Mouse (Mus musculus) gastrocnemius, postnatal 4 days (tissue): Measurements from ENCODE around the gene Fcgrt. TPM values are rescaled to one million over a fixed set of nuclear protein-coding genes. Genes with fewer than 3 reads are reported as not detected.

Source experiments
- microRNA-seq: library from miRNA; unstranded; fragments of <30 nt; microRNA quantifications from one replicate; pipeline ENCODE4 v1.2.0, GENCODE M21; 2021
- total RNA-seq, 2 experiments: library from RNA; stranded (reverse); gene quantifications; 2 replicates each; pipeline ENCODE4 v1.2.3; 2021

Gene Fcgrt
- total RNA-seq, 2 experiments from 2014 or later: 84.6 to 87.3 TPM

Small RNA genes lying within 50 kb of the gene (microRNA-seq; reads per million reads assigned to microRNA genes)
- gene Mir150 (85.5 reads per million, percentile 48 among the genes with 10 or more reads in this experiment), gene Mir5121 (11.4 reads per million, percentile 29 among the genes with 10 or more reads in this experiment)

Other genes starting within 250 kb of the Fcgrt start
- 10 to 100 TPM; 18.6 to 20.5 TPM for gene Pnkp, start 246.7 kb downstream of the Fcgrt start, total RNA-seq
- gene Ptov1, start 234.1 kb downstream of the Fcgrt start, total RNA-seq: 100 to 1,000 TPM; 332 to 346 TPM
- gene Med25, start 211.1 kb downstream of the Fcgrt start, total RNA-seq: 10 to 100 TPM; 63.8 to 67.6 TPM
- gene Fuz, start 207.8 kb downstream of the Fcgrt start, total RNA-seq: 10 to 100 TPM; 16.1 to 18.4 TPM
- gene Ap2a1, start 174.4 kb downstream of the Fcgrt start, total RNA-seq: 10 to 100 TPM; 84.8 to 88.9 TPM
- gene Tsks, start 160.6 kb downstream of the Fcgrt start, total RNA-seq: not detected
- gene Cpt1c, start 129.0 kb downstream of the Fcgrt start, total RNA-seq: 10 to 100 TPM; 10.3 to 10.8 TPM
- 100 to 1,000 TPM; 318 to 331 TPM for gene Prmt1, start 117.3 kb downstream of the Fcgrt start, total RNA-seq
- gene Irf3, start 106.2 kb downstream of the Fcgrt start, total RNA-seq: 10 to 100 TPM; 46.0 to 50.4 TPM
- 10 to 100 TPM; 21.5 to 22.0 TPM for gene Bcl2l12, start 105.1 kb downstream of the Fcgrt start, total RNA-seq
- 10 to 100 TPM; 74.1 to 76.0 TPM for gene Scaf1, start 87.5 kb downstream of the Fcgrt start, total RNA-seq
- 100 to 1,000 TPM; 119 to 123 TPM for gene Rras, start 85.9 kb downstream of the Fcgrt start, total RNA-seq
- 10 to 100 TPM; 63.9 to 65.2 TPM for gene Prr12, start 51.0 kb downstream of the Fcgrt start, total RNA-seq
- 10 to 100 TPM; 47.3 to 48.3 TPM for gene Nosip, start 41.4 kb downstream of the Fcgrt start, total RNA-seq
- gene Prrg2, start 41.2 kb downstream of the Fcgrt start, total RNA-seq: 10 to 100 TPM; 11.7 to 12.3 TPM
- gene Rcn3, start 11.6 kb downstream of the Fcgrt start, total RNA-seq: 100 to 1,000 TPM; 172 to 192 TPM
- gene Rps11, start 20.6 kb upstream of the Fcgrt start, total RNA-seq: 1,000 to 10,000 TPM in 1 of 2 experiments, 100 to 1,000 TPM in 1; 985 to 1,047 TPM
- gene Rpl13a, start 24.9 kb upstream of the Fcgrt start, total RNA-seq: 1,000 to 10,000 TPM; 1,483 to 1,628 TPM
- gene Gm45713, start 32.4 kb upstream of the Fcgrt start, total RNA-seq: under 1 TPM in 1 of 2 experiments, not detected in 1; 0.34 TPM
- 1 to 10 TPM; 2.4 to 5.1 TPM for gene Flt3l, start 32.6 kb upstream of the Fcgrt start, total RNA-seq
- gene Pih1d1, start 50.5 kb upstream of the Fcgrt start, total RNA-seq: 10 to 100 TPM; 52.1 to 59.3 TPM
- gene Aldh16a1, start 50.7 kb upstream of the Fcgrt start, total RNA-seq: 10 to 100 TPM; 34.8 to 51.6 TPM
- 1 to 10 TPM; 2.6 to 3.0 TPM for gene Slc17a7, start 60.1 kb upstream of the Fcgrt start, total RNA-seq
- gene Gfy, start 75.7 kb upstream of the Fcgrt start, total RNA-seq: under 1 TPM; 0.34 to 0.42 TPM
- gene Pth2, start 77.1 kb upstream of the Fcgrt start, total RNA-seq: not detected
- 1 to 10 TPM; 3.2 to 4.9 TPM for gene Ccdc155, start 101.0 kb upstream of the Fcgrt start, total RNA-seq
- not detected for gene Dkkl1, start 108.3 kb upstream of the Fcgrt start, total RNA-seq
- 10 to 100 TPM; 40.0 to 51.4 TPM for gene Tead2, start 111.9 kb upstream of the Fcgrt start, total RNA-seq
- 1 to 10 TPM; 3.7 to 4.8 TPM for gene Cd37, start 135.3 kb upstream of the Fcgrt start, total RNA-seq
- not detected for gene Slc6a16, start 137.2 kb upstream of the Fcgrt start, total RNA-seq
- gene Slc6a21, start 173.7 kb upstream of the Fcgrt start, total RNA-seq: not detected
- gene Trpm4, start 229.9 kb upstream of the Fcgrt start, total RNA-seq: 10 to 100 TPM; 42.7 to 53.4 TPM
- 100 to 1,000 TPM; 523 to 551 TPM for gene Hrc, start 231.4 kb upstream of the Fcgrt start, total RNA-seq